ENCODE assay signal across 35 mouse cellular contexts in genomic region chr9:30592601-30593000, GRCm38 (mm10).
"Had no signal": no experiment of that assay in that cellular context is flagged by ENCODE, and none has a peak within 500 bp of the region (broad histone marks: within the 10 kb centered on the region; RNA-seq: fewer than 3 reads in every experiment).

No protein-coding gene starts in this region.

- H3K4me3 ChIP-seq: heart, embryonic 10.5 days; heart, embryonic 12.5 days; heart, embryonic 13.5 days; heart, embryonic 15.5 days; hindbrain, embryonic 10.5 days; hindbrain, embryonic 12.5 days; hindbrain, embryonic 13.5 days; hindbrain, embryonic 15.5 days; intestine, embryonic 15.5 days; kidney, embryonic 15.5 days; layer of hippocampus, adult 2 months had no signal

- ATAC-seq: hindbrain, embryonic 16.5 days; hindbrain, postnatal 0 days; inflammation-experienced regulatory T-cells, adult 6 months; intestine, embryonic 15.5 days; intestine, embryonic 16.5 days; intestine, postnatal 0 days had no signal

- H3K4me2 ChIP-seq: heart, embryonic 11.5 days; heart, embryonic 12.5 days; heart, embryonic 13.5 days; heart, embryonic 15.5 days; hindbrain, embryonic 12.5 days; hindbrain, embryonic 13.5 days; hindbrain, embryonic 14.5 days; hindbrain, embryonic 15.5 days; intestine, embryonic 15.5 days; kidney, embryonic 15.5 days had no signal

- H3K9me3 ChIP-seq: heart, embryonic 10.5 days; heart, embryonic 12.5 days; heart, embryonic 13.5 days; heart, embryonic 15.5 days; hindbrain, embryonic 10.5 days; hindbrain, embryonic 12.5 days; hindbrain, embryonic 13.5 days; hindbrain, embryonic 15.5 days; intestine, embryonic 15.5 days; kidney, embryonic 15.5 days had no signal

- H3K4me1 ChIP-seq: heart, embryonic 10.5 days; heart, embryonic 13.5 days; heart, embryonic 15.5 days; hindbrain, embryonic 12.5 days; hindbrain, embryonic 13.5 days; hindbrain, embryonic 15.5 days; intestine, embryonic 15.5 days; kidney, embryonic 15.5 days had no signal

- H3K27ac ChIP-seq: heart, embryonic 10.5 days; heart, embryonic 13.5 days; heart, embryonic 15.5 days; hindbrain, embryonic 12.5 days; hindbrain, embryonic 13.5 days; hindbrain, embryonic 14.5 days; hindbrain, embryonic 15.5 days; hindbrain, postnatal 0 days; intestine, embryonic 15.5 days; kidney, embryonic 15.5 days; kidney, postnatal 0 days; layer of hippocampus, adult 2 months had no signal

- DNase-seq: heart, postnatal 10 days; heart, postnatal 14 days; heart, postnatal 36 days; heart, postnatal 4 days; kidney, adult 11 months; kidney, adult 18-20 months; kidney, adult 2 months; kidney, adult 8-10 months; kidney, adult 9 months; kidney, postnatal 10 days; kidney, postnatal 14 days; kidney, postnatal 25 days; kidney, postnatal 36 days; kidney, postnatal 4 days; layer of hippocampus, adult 9-11 months; layer of hippocampus, postnatal 36 days had no signal

- H3K36me3 ChIP-seq: heart, embryonic 10.5 days; heart, embryonic 12.5 days; heart, embryonic 13.5 days; heart, embryonic 15.5 days; hindbrain, embryonic 10.5 days; hindbrain, embryonic 12.5 days; hindbrain, embryonic 13.5 days; hindbrain, embryonic 15.5 days; intestine, embryonic 15.5 days; kidney, embryonic 15.5 days had no signal

- H3K27me3 ChIP-seq: heart, embryonic 12.5 days; heart, embryonic 13.5 days; heart, embryonic 15.5 days; hindbrain, embryonic 12.5 days; hindbrain, embryonic 13.5 days; hindbrain, embryonic 15.5 days; intestine, embryonic 15.5 days; kidney, embryonic 15.5 days had no signal

- H3K9ac ChIP-seq: heart, embryonic 12.5 days; heart, embryonic 13.5 days; heart, embryonic 15.5 days; hindbrain, embryonic 12.5 days; hindbrain, embryonic 13.5 days; hindbrain, embryonic 14.5 days; hindbrain, embryonic 15.5 days; intestine, embryonic 15.5 days; kidney, embryonic 15.5 days had no signal
